8 mouse cellular contexts compared by ENCODE assay signal in the genomic region with DNA sequence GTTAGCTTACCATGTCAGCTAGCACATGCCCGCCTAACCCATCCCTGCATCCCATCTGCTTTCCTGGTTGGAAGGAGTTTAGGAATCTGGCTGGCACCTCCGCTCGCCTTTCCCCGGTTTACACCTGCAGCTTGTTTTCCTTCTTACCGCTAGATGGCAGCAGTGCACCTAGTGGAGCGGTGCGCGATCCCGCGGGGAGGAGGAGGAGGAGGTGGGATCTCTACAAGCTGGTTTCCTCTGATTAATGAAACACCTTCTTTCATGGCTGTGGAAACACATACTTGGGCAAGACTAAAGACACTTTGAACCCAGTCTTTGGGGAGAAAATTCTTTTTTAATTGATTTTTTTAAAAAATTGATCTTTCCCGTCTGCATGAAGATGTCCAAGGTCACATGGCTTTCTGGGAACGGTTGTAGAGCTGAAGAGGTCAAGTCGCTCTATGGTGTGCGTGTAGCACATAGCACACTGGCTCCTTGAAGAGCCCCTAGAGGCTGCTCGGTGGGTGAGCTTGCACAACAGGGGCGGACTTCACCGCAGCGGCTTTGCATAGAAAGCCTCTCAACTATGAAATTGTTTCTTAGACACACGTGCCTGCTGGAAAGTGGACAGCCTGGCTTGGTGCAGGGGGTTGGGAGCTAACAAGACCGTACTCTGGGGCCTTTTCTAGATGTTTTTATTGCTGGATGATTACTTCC. TPM values are rescaled to one million over a fixed set of nuclear protein-coding genes. Genes with fewer than 3 reads are reported as not detected.
DNase-seq lines count a peak whose midpoint lies in the region; ATAC-seq and TF ChIP-seq lines count a peak whose summit lies in the region.

No protein-coding gene starts in this region.

- no peak overlapping the region for H3K27ac ChIP-seq in cortical plate, adult 2 months (ENCODE audit: insufficient read depth, low read length)

- no peaks in the 10 kb centered on the region for H3K4me1 ChIP-seq in cortical plate, adult 2 months (ENCODE audit: control insufficient read depth, insufficient read depth, low read length)

- H3K4me3 ChIP-seq in cortical plate, adult 2 months (ENCODE audit: insufficient read depth, low read length) = no peak overlapping the region

- intact Hi-C loops in gastrocnemius, postnatal 14 days (cut with DNase I; ENCODE audit: low total_unique reads) = loop anchor here (5.0 kb wide), 1 partner anchor 35 kb away; no protein-coding TSS in a partner anchor
- intact Hi-C loops in left cerebral cortex, postnatal 10 days (cut with DNase I) = loop anchor here (5.0 to 10.0 kb wide), 3 partner anchors 35 to 322 kb away; no protein-coding TSS in a partner anchor

- peak; percentile 98 for TF ChIP-seq CTCF in cortical plate, adult 2 months (IDR thresholded peaks at IDR 0.05; ENCODE audit: extremely low read depth, insufficient read depth, low read length)

- ATAC-seq in inflammation-experienced regulatory T-cells, adult 6 months = peak; percentile 83
- peak; percentile 97 for ATAC-seq in megakaryocyte progenitor cell, adult 5-6 weeks (replicated peaks; ENCODE audit: poor library complexity)

- peak; percentile 39 for DNase-seq in adipocyte (ENCODE audit: low spot score)
- peak; percentile 67 for DNase-seq in gastrocnemius, postnatal 14 days
- DNase-seq in left cerebral cortex, postnatal 10 days (ENCODE audit: extremely low spot score in 1 of 2, low spot score in 2 of 2) = peak; percentile 72 to 75
- DNase-seq in right cerebral cortex, postnatal 10 days (ENCODE audit: low spot score in 2 of 2) = peak; percentile 83 to 85
- DNase-seq in urinary bladder, postnatal 14 days (ENCODE audit: low spot score) = peak; percentile 69

- TF ChIP-seq POLR2A in cortical plate, adult 2 months (IDR thresholded peaks at IDR 0.05; ENCODE audit: extremely low read depth, insufficient read depth, low read length) = no peak

RNA-seq across cellular contexts. Expression of a gene that starts 17.5 kb away (rescaled TPM):
- 0.11 and 0.21 TPM in 2 replicates for polyA plus RNA-seq in cortical plate, adult 2 months (2012; rRNA removed)
- total RNA-seq in gastrocnemius, postnatal 14 days (2021) = not detected
- polyA plus RNA-seq in inflammation-experienced regulatory T-cells, adult 6 months (2017; shearing (Covaris generic)) = not detected
- under 1 TPM in 1 of 2 experiments, not detected in 1; 0.41 TPM for total RNA-seq in left cerebral cortex, postnatal 10 days (2021)
- total RNA-seq in megakaryocyte progenitor cell, adult 5-6 weeks (2015) = not detected in 2 replicates
- not detected in 2 replicates for total RNA-seq in megakaryocyte progenitor cell, adult 5-6 weeks (2017)

RNA-seq across cellular contexts. Expression of a gene that starts 23.2 kb away (rescaled TPM):
- polyA plus RNA-seq in cortical plate, adult 2 months (2012; rRNA removed) = 2.4 TPM in 2 replicates
- 1 to 10 TPM; 2.5 to 2.6 TPM for total RNA-seq in gastrocnemius, postnatal 14 days (2021)
- 1 to 10 TPM; 3.4 to 4.9 (median 4.4) TPM for polyA plus RNA-seq in inflammation-experienced regulatory T-cells, adult 6 months (2017; shearing (Covaris generic))
- 1 to 10 TPM; 3.3 to 3.7 TPM for total RNA-seq in left cerebral cortex, postnatal 10 days (2021)
- 11.7 and 14.4 TPM in 2 replicates for total RNA-seq in megakaryocyte progenitor cell, adult 5-6 weeks (2015)
- total RNA-seq in megakaryocyte progenitor cell, adult 5-6 weeks (2017) = 10.9 and 13.5 TPM in 2 replicates
